Mouse (Mus musculus) thymus, postnatal 0 days (tissue): ENCODE measurements at regions not wholly inside any gene's neighbourhood (a gene's known extent, or its start where the extent isn't known, plus 50 kb on each side); places are given as distances from the start of the nearest gene placed in this dataset.
A peak's percentile ranks its signal among the peaks of the same experiment; 100 is the strongest.
"Not testable (repeated sequence)": the region's sequence is repeated elsewhere in the genome, so short reads cannot be mapped to it uniquely, and the experiment has no call there.

Experiments used
- DNase-seq: peaks from one replicate; pipeline ENCODE4 v3.0.0-alpha.2; 2015; ENCODE audit warnings: low spot score

DNA sequence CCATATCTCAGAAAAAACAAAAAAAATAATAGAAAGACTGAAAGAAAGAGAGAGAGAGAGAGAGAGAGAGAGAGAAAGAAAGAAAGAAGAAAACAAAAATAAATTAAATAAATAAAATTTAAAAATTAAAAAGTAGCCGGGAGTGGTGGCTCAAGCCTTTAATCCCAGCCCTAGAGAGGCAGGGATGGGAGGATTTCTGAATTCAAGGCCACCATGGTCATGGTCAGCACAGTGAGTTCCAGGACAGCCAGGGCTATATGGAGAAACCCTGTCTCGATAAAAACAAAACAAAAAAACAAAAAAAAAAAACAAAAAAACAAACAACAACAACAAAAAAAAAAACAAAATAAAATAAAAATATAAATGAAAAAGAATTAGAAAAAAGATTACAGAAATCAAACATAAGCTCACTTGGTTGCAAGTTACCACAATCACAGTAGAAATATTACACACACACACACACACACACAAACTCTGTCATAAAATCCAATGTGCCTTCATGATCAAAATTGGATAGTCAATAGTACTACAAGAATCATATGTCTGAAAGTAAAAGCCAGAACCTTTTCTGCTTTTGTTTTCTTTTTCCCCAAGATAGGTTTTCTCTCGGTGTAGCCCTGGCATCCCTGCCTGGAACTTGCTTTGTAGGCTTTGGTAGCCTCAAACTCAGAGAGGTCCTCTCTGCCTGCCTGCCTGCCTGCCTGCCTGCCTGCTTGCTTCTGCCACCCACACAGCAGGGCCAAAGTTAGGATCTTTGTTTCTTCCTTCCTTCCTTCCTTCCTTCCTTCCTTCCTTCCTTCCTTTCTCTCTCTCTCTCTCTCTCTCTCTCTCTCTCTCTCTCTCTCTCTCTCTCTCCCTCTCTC, 476.1 kb upstream of the Olfr161 start:
- not testable (repeated sequence) for DNase-seq

DNA sequence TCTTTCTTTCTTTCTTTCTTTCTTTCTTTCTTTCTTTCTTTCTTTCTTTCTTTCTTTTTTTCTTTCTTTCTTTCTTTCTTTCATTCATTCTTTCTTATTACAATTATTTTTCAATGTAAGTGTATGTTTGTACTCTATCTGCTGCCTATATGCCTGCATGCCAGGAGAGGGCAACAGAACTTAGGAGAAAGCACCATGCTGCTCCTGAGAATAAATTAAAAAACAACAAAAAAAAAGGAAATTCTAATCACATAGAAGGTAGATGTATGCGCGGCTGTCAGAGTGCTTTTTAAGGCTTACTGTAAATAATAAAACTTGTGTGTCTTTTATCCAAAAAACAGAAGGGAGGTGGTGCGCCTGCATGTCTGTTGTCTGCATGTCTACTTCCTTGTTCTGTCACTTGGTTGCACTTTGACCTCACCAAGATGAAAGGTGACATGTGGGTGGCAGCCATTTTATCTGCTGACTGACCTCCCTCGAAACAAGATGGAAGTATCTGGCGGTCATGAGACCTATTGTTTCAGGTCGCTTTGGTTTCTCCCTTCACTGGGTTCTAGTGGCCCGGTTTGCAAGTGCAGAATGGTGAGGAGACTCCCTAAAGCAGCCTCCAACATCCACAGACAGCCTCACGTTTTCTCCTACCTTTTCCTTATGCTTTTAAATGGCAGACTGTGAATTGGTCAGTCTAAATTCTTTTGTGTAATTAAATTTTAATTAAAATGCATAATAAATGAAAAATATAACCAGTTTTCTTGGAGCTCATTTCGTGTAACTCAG, 475.3 kb upstream of the Olfr161 start:
- DNase-seq, result peak; percentile 19

DNA sequence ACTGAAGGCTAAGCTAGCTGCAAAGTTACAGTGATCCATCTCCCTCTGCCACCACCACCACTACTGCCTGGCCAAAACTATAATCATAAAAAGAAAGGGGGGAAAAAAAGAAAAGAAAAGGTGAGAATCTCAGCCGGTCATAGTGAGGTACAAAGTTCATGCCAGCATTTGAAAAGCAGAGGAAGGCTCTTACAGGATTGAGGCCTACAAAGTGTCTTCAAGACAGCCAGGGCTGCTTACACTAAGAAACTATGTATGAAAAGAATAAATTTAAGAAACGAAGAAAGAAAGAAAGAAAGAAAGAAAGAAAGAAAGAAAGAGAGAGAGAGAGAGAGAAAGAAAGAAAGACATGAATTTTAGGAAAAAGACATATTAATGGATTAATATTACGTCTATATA, 474.7 kb upstream of the Olfr161 start:
- not testable (repeated sequence) for DNase-seq

DNA sequence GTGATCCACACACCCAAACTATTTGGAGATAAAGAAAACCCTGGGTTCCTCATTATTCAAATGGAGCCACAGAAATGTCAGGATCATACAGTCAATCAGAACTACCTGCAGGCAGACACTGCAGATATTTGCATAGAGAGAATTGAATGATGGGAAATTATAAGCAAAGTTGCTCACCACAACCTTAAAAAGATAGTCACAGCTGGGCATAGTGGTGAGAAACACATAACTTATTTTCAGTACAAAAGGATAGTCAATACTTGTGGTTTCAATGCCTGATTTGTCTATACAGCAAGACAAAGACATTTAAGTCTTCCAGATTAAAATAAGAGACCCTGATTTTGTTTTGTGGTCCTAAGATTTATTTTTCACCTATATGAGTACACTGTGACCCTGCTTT, 469.6 kb upstream of the Olfr161 start:
- DNase-seq, result not testable (repeated sequence)

DNA sequence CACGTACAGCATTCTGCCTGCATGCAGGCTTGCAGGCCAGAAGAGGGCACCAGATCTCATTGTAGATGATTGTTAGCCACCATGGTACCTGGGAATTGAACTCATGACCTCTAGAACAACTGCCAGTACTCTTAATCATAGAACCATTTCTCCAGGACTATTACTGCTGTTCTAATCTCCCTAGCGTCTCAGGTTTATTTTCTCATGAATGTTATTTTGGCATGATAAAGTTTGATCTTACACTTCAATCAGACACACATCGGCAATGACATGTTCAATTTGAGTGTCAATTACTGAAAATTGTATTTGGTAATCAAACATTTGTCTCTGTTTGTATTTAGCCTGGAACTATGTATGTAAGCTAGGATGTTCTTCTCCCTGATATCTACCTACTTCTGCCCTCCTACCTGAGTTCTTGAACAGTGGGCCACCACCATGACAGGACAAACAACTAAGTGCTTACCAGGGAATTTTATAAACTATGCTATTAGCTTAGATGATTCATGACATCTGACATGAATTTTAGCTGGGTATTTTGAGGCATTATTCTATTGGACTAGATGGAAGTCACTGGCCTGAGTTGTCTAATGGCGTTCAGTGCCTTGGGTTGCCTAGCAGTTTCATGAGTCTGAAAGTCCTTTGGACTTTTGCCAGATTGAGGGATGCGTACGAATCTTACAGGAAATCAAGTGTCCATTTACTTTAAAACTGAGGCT, 468.5 kb upstream of the Olfr161 start:
- not testable (repeated sequence) for DNase-seq

DNA sequence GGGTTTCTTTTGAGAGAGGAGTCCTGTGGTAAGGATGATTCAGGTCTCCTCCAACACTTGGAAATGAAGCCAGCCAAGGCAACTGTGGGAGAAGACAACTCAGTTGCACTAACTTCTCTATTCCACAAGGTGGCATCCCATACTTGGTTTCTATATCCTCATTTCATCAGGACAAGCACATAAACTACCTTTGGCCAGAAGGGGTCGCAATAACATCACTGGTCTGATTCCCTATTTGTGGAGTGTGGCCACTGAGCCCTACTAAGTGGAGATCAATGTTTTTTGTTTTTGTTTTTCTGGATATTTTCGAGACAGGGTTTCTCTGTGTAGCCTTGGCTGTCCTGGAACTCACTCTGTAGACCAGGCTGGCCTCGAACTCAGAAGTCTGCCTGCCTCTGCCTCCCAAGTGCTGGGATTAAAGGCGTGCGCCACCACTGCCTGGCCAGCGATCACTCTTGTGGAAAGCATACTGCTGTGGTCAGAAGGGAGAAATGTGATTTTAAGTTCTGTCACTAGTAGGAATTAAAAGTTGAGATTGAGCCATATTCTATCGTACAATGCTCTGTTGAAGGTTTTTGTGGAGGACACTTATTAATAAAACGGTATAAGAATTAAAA, 467.9 kb upstream of the Olfr161 start:
- DNase-seq, result peak; percentile 65

DNA sequence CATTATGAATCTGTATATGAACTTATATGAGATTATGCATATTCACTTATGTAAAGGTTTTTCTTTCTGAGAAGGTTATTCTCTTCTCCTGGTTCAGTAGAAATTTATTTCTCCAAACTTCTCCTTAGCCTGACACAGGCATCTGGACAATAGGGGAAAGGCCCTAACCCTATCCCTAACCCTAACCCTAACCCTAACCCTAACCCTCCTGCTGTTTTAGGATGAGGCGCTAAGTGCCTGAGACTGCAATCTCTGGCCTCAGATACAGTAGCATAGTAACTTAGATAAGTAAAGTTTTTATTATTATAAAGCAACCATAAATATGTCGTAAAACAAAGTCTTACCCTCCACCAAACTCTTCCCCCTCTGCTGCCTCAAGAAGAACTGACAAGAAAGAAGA, 463.5 kb upstream of the Olfr161 start:
- not testable (repeated sequence) for DNase-seq
